Mouse (Mus musculus) brain, adult 2 months (tissue): ENCODE results near the gene Gm10912.
A peak's percentile ranks its signal among the peaks of the same experiment; 100 is the strongest.
"Not testable (repeated sequence)": the region's sequence is repeated elsewhere in the genome, so short reads cannot be mapped to it uniquely, and the experiment has no call there.

Experiments
- DNase-seq: peaks from one replicate; pipeline ENCODE4 v3.0.0; 2011; ENCODE audit warnings: low read depth, low spot score

Gene Gm10912

GRCm38 (mm10) chr2:104065526-104065925, at the start of gene Gm10912:
Gm10912 (plus strand) TSS chr2:104065826.
- not testable (repeated sequence) for DNase-seq

DNA sequence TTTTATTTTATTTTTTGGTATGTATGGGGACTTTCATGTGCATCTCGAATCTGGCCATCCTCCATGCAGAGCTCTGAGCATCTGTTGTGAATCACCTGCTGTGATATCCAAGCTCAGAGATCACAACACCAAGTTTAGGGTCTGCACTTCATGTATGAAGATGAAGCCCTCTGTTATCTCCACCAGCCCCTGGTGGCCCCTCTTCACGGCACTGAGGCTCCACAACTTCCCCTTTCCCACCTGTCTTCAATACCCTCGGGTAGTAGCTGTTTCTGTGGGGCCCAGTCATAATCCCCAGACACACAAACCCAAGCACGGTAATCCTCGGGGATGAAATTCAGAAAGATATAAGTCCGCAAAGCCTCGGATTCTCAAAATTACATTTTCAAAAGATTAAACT, 42.5 kb upstream of the Gm10912 start:
- DNase-seq: no peak

DNA sequence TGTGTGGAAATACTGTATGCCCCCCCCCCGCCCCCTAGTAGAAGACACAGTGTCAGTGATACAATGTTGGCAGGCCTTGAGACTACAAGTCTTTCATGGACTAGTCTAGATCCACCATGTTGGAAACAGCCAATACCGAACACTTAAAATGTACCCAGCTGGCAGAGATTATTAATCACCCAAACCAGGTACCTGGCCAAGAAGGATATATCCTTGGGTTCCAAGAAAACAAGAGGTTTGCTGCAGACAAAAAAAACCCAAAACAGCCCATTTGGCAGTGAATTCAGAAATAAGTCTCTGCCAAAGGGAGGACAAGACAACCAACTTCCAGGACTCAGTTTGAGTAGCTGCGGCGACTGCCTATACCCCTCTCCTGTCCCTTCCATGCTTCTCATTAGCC, 41.0 kb upstream of the Gm10912 start:
- DNase-seq: no peak

- peak; percentile 84 for DNase-seq
Observed at GRCm38 (mm10) chr2:104027458-104028138, 38.0 kb upstream of the Gm10912 start, which contains the start of gene Fbxo3. Fbxo3 (plus strand) TSS chr2:104027721.

DNA sequence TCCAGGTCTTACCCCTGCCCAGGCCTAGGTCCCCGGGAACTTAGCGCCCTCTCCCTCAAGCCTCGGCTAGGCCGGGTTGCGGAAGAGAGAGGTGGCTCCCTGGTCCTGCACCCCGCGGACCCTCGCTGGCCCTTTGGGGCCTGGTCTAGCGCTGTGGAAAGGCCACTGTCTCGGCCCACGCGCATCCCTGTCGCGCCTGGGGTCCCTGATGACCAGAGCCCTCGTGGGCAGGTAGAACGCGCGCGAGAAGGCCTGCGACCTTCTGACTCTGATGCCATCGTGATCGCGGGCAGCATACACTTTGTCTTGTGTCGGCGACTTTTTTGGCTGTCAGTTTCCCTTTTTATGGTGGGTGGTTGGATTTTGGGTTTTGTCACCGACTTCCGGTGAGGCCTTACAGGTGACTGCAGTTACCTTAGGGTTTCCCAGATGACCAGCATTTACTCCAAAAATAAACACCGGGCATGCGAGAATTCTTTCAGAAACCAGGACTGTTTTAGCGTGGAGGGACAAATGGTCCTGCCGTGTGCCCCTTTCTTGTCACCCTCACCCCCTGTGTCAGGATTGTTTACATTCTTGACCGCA, 37.4 kb upstream of the Gm10912 start, which contains the start of gene 4931422A03Rik:
4931422A03Rik (minus strand) TSS at position 223 of the 585 bp plus-strand sequence.
- peak; percentile 40 for DNase-seq

DNA sequence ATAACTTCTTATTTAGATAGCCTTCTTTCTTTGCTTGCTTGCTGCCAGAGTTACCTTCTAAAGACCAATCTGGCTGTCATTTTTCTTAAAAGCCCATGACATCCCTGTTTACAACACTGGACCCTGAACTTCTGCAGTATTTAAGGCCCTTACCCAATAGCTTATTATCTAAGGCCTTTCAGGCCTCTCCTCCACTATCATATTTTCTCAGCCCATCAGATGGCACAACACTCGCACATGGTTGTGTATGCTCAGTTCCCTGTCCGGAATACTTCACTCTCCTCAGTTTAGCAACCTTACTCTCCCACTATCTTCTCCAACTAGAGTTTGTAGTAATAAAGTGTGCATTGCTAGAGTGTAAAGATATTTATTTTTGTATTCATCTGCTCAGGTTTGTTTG, 36.6 kb upstream of the Gm10912 start:
- DNase-seq: no peak

DNA sequence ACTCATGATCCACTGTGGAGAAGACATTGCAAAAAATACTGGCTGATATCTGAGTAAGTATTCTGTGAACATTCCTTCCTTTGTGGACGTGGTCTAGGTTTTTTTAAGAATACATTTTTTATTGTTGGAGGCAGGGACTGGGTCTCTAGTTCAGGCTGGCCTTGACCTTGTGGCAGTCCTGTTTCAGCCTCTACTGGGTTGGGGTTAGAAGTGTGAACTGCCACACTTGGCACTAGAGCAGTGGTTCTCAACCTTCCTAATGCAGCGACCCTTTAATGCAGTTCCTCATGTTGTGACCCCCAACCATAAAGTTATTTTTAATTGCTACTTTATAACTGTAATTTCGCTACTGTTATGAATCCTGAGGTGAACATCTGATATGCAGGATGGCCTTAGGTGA, 35.2 kb upstream of the Gm10912 start:
- DNase-seq: no peak

DNA sequence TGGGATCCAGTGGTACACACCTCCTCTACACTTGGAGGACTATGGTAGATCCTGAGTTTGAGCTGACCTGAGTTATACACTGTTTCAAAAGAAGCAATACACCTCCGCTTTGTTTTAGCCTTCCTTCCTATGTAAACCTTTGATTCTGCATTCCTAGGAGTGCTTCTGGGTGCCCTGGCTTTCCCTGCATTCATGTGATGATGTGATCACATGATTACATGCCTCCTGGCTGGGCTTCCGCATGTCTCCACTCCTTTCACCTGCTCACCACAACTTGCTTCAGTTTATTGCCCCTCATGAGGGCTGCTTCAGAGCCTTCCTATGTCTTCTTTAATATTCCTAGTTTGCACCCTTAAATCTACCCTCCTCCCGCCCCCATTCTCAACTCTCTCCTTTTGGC, 33.6 kb upstream of the Gm10912 start:
- no peak for DNase-seq

DNA sequence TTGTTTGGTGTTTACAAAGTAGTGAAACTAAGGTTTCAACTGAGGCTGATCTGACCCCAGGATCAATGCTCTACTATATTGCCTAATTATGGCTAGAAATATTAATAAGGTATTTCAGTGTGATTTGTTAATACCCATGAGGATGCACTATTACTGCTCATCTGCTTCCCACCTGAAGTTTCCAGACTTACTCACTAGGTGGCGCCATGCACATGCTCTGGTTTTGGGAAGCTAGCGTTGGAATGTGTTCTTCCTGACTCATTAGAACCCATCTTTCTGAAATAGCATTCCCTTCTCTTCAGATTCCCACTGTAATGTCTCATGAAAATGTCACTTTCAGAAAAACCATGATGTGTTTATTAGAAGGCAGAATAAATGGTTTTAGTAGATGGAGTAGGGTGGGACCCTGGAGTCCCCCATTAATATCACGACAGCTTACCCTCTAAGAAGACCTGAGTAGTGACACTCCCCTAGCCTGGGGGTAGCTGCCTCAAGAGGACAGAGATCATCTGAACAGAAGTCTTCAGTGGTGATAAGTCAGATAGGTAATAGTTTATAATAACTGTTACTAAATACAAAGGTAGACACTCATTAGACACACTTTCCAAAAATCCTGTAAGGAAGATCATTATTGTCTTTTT, 30.7 kb upstream of the Gm10912 start:
- DNase-seq: peak; percentile 86

DNA sequence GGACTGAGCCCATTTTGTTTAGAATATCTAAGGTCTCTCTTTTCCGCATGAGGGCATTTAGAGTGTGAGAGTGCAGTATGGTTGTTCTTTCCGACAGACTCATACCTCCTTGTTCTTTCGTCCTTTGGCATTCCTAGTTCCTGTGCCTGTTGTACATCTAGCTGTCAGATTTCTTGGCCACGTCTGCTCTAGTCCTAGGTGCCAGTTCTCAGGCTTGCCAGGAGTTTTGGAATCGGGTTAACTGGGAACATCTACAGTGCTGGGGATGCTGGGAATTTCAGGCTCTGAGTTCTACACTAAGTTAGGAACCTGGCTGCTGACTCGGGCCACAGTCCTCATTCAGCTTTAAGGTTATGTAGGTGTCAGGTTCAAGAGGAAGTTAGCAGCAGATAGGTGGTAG, 30.0 kb upstream of the Gm10912 start:
- peak; percentile 57 for DNase-seq

DNA sequence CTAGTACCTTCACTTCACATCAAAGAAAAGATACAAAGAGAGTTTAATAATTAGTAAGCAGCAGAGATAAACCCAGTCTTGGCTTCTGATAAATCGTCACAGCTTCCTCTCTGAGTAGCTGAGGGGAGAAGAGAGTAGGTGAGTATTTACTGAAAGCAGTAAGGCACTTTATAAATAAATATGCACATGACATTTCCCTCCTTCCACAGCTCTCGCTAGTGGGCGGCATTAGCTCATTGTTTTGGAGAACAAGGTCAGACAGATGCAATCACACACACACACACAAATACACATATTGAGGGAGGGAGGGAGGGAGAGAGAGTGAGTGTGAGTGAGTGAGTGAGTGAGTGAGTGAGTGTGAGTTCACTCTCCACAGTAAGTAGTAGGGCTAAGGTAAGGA, 29.3 kb upstream of the Gm10912 start:
- peak; percentile 53 for DNase-seq

DNA sequence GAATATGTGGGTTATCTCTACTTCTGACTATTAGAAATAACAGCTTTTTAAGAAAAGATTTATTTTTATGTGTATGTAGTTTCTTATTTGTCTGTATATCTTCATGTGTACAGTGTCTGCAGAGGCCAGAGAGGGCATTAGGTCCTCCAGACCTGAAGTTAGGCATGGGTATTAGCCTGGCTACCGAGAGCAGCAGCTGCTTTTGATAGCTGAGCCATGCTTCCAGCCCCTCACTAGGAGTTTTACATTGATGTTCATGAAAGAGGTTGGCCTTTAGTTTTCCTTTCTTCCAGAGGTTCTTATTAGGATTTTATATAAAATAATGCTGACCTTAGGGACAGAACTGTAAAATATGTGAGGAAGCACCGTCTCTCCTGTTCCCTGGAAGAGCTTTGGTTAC, 27.4 kb upstream of the Gm10912 start:
- DNase-seq: no peak

- DNase-seq: peak; percentile 41
Observed at GRCm38 (mm10) chr2:104041632-104042031, 24.0 kb upstream of the Gm10912 start.

GRCm38 (mm10) chr2:104042766-104043165, 22.9 kb upstream of the Gm10912 start:
- no peak for DNase-seq

DNA sequence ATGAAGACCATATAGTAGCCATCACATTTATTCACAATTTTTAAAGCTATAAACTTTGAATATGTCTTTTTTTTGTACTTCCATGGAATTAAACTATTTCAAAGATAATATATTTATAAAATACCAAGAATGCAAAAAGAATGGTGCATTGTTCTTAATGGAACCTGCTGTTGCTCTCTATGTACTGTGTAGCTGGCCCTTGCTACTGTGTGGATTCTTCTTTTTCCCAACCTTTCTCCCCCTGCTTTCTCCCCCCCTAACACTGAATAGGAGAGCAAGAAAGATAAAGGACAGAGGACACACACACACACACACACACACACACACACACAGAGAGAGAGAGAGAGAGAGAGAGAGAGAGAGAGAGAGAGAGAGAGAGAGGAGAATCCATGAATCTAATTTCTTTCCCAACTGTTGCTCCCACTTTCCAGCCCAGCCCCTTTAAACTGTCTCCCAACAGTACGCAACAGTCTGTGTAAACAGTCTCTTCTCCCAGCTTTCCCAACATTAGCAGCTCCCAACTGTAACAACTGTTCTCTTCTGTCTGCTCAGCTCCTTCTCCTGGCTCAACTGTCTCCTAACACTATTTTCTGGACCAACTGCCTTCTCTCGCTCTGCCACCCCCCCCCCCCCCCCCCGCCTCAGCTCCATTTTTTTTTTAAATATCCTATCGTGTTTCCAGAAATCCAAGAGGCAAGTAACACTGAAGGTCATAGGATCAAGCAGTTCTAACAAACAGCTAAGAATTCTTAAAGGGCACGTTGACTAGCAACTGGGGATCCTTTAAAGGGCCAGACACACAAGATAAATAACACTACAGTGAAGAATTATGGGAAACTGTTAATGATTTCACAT, 21.8 kb upstream of the Gm10912 start:
- DNase-seq: no peak

DNA sequence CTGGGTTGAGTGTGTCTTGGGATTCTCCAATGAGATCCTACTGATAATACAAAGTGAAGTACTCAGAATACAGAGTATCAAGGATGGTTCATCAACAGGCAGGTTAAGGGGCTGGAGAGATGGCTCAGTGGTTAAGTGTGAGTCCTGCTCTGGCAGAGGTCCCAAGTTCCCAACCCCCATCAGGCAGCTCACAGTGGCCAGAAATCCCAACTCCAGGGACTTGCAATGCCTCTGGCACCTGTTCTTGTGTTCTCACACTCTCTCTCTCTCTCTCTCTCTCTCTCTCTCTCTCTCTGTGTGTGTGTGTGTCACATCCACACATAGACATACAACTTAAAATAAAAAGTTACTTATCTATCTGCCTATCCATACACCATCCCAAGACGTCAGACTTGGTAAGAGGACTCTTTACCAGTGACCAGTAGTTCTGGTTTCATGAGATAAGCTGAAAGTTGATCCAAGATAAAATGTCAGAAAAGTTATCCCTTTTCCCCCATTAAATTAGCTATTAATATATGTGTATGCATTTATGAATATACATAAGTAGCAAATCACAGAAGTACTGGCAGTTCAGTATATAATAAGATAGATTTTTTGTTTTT, 21.0 kb upstream of the Gm10912 start:
- DNase-seq: no peak

- no peak for DNase-seq
Observed at GRCm38 (mm10) chr2:104058381-104058780, 7.2 kb upstream of the Gm10912 start.

DNA sequence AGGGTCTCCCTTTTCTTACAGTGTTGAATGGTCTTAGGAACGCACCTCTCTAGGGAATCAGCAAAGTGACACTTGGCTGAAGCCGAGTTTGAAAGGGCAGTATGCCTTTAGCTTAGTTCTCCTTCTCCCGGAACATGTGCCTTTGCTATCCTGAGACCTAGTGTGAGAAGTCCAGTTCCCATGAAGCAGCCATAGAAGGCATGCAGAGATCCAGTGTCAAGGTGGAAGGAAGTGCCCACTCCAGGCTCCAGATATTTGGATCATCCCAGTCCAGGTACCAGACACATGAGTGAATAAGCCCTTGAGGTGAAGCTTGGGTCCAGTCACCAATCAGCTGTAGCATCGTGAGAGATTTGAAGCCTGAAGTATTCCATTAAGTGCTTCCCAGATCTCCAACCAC, 6.7 kb upstream of the Gm10912 start:
- DNase-seq: no peak

DNA sequence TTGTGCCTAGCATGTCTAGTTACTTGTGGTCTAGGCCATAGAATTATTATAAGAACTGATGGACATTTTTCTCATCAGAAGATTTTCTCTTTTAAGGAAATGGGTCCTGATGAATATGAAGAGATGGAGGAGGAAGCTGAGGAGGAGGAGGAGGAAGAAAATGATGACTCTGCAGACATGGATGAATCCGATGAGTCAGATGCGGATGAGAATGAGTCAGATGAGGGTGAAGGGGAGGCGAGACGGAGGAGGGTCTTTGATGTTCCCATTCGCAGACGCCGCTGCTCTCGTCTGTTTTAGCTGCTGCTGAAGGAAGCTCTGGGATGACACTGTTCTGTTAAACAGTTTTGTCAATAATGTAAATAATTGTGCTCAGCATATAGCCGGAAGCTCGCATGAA, 5.8 kb upstream of the Gm10912 start:
- DNase-seq: peak; percentile 76

- no peak for DNase-seq
Observed at GRCm38 (mm10) chr2:104060996-104061395, 4.6 kb upstream of the Gm10912 start.

DNA sequence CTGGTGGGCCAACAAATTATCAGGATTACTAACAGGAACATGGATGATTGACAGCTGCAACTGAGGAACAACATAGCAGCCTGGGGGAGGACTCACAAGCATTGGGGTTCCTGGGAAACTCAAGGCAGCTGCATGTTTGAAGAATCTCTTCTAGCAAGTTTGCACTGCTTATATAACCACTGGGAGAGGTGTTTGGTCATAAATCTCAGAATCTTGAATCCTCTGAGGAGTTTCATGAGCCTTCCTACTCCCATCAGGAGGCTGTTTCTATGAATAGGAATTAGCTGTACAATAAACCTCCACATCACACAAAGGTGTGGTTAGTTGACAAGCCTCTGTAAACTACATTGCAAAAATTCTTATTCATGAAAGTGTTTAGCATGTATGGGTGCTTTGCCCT, 3.0 kb upstream of the Gm10912 start:
- DNase-seq: peak; percentile 49

- DNase-seq: no peak
Observed at GRCm38 (mm10) chr2:104064152-104064551, 1.5 kb upstream of the Gm10912 start.
